Mouse (Mus musculus) ovary, adult 18-20 months (tissue): ENCODE results near the gene Unc79.

Source experiments
- DNase-seq: peaks from one replicate; pipeline ENCODE4 v3.0.0; 2022; ENCODE audit warnings: low spot score, mixed read lengths

The Unc79 gene

GRCm38 (mm10) chr12:103128914-103129313, 180.3 kb downstream of the Unc79 start:
- no peak for DNase-seq

GRCm38 (mm10) chr12:103129395-103130248, 181.0 kb downstream of the Unc79 start:
- no peak for DNase-seq

- DNase-seq = no peak
Observed at GRCm38 (mm10) chr12:103131419-103131818, 182.8 kb downstream of the Unc79 start.

DNA sequence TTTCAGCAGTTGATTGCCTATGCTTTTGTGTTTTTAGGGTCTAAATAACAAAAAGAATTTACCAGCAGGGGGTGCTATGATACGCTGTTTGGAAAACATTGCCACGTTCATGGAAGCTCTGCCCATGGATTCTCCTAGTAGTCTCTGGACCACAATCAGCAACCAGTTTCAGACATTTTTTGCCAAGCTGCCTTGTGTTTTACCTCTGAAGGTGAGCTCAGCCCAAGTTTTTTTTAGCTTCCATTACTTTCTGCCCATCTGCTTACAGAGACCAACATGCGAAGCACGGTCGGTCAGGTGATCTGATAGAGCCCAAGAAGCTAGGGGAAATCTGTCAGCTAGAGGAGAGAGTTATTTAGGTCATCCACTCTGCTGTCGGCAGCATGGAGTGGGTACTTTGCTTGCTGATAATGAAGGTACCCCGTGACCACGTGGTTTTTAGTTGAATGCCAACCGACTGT, 193.9 kb downstream of the Unc79 start:
- no peak for DNase-seq

DNA sequence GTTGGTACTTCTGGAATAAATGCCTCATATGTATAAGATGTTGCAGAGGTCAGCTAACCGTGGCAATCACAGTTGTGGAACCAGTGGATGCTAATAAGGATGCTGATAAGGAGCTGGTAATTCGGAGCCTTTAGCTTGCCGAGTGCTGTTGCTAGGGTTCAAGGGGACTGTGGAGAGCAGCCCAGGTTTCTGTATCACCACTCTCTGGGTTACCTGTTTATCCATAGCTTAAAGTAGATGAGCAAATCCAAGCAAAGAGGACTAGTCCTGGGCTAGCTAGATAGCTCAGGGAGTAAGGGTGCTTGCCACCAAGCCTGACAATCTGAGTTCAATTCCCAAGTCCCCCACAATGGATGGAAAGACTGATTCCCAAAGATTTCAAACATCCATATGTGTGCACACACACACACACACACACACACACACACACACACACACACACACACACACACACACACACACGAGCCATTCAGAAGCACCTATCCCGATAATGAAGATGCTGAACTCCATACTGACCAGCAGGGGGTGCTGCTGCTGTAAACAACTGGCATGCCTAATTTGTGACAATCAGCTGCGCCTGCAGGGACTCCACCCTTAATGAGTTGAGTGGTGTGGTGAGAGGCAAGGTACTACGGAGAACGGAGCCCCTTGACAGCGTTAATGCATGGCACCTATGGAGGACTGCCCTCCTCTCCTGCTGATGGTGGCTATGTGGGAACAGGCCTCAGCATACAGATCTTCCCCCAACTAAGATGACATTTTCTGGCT, 195.3 kb downstream of the Unc79 start:
- peak; percentile 17 for DNase-seq

DNA sequence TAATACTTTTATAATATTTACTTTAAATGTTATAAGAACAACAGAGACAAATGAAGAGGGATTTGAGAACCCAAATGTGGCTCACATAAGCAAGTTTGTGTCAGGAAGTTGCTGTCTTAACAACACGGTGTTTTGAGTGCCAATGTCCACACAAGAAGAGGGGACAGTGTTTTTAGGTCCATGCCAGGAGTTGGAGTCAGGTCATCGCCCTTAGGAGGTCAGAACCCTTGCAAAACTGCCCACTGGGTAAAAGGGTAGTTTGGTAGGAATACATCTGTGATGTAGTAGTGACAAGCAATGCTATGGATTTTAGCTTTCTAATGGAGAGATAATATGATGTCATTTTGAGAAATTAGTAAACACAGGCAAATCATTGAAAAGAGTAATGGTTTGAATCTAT, 201.6 kb downstream of the Unc79 start:
- no peak for DNase-seq

- DNase-seq = no peak
Observed at GRCm38 (mm10) chr12:103154927-103155326, 206.3 kb downstream of the Unc79 start.

DNA sequence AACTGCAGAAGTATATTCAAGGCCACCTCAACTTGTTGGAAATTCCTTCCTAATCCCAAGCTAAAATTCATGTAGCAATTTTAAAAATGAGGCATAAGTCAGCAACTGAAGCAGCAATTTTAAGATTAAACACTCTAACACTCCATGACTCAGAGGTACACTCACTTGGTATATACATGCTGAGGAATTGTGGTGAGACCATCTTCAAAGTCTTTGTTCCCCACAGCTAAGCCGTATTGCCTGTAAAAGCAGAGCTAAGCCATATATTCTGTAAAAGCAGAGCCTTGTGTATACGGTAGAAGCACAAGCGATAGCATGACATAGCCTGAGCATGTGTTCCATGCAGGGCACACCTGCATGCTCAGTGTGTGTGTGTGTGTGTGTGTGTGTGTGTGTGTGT, 206.7 kb downstream of the Unc79 start:
- no peak for DNase-seq

DNA sequence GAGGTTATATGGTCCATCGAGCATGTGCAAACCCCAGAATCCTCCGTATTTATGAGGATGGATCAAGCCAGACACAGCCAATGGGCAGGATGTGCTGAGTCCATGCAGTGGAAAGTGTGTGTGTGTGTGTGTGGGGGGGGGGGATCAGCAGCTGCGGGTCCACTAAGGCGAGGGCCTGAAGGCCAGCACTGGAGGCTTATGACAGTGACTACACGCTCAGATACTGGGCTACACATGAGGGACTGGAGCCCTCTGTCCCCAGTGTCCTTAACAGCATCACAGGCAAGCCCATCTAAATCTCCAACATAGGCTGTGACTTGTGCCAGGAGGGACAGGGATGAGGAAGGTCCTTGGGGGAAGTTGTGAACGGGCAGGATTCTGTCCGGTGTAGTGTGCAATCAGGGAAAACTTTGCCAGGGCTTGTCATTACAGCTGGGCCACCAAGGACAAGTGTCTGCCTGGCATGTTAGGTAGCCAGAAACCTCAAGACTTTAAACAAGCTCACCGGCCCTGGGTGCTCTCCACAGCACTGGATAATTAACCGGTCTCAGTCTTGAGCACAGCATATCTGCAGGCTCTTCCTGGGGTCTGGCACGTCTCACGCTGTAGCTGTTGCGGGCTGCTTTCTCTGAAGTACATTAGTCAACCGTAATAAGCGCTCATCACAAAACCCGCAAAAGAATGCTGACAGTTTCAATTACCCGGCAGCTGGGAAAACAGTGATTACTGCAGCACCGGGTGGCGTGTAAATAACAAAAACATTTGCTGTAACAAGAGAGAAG, 208.7 kb downstream of the Unc79 start:
- no peak for DNase-seq

GRCm38 (mm10) chr12:103159016-103159415, 210.4 kb downstream of the Unc79 start:
- no peak for DNase-seq

DNA sequence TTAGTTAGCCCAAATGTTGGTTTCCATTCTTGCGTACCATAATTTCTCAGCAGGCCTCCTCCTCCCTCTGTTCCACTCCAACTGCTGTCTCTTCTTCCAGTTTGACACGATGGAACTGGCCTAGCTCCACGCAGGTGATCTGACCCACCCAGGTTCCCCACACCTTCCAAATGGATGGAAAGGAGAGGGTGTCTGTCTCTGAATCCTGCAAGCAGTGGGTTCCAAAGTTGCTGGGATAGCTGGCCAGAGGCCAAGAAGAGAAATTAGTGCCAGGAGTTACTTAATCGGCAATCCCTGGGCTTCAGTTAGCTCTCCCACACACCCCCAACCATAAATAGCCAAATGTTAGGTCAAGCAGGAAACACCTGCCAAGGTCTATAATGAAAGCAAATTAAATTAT, 212.1 kb downstream of the Unc79 start:
- DNase-seq = no peak

GRCm38 (mm10) chr12:103163596-103163995, 214.9 kb downstream of the Unc79 start:
- DNase-seq = no peak

- DNase-seq = no peak
Observed at GRCm38 (mm10) chr12:103164101-103165030, 215.7 kb downstream of the Unc79 start.

- no peak for DNase-seq
Observed at GRCm38 (mm10) chr12:103168892-103169291, 220.2 kb downstream of the Unc79 start.

GRCm38 (mm10) chr12:103183057-103183456, 234.4 kb downstream of the Unc79 start:
- DNase-seq = no peak

GRCm38 (mm10) chr12:103187020-103187419, 238.4 kb downstream of the Unc79 start:
- no peak for DNase-seq

DNA sequence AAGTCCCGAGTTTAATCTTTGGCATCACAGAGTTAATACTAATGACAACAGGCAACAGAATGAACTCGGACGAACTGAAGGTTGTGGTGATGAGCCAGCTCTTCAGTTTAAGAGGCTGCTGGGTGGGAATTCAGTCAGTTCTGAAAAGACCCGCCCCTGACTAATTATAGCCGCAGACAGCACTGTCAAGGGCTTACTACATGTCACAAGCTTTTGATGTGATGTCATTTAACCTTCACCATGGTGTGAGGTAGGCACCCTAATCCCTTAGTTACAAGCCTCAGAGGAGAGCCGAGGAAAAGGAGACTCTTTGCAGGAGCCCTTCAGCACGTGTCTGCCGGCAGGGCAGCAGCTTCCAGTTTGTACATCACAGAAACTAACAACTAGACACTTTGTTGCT, 239.6 kb downstream of the Unc79 start:
- no peak for DNase-seq

- DNase-seq = no peak
Observed at GRCm38 (mm10) chr12:103189771-103190170, 241.1 kb downstream of the Unc79 start.

DNA sequence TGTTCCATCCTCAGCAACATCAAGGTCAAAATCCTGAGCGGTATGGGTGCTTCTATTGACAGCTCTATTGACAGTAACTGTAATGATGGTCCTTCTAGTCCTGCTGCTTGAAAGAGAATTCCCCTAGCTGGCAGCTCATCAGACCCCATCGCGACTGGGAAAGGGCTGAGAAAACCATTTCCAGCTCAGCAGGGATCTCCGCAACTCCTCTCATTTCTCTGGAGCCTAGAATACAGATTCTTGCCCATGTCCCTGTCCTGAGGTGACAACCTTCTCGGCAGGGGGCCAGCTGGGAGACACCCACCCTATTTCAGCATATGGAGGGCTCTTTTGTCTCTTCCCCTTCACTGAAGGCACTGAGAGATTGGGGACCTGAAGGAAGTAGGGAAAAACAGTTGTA, 244.3 kb downstream of the Unc79 start:
- no peak for DNase-seq

GRCm38 (mm10) chr12:103202592-103203544, 254.2 kb downstream of the Unc79 start:
- DNase-seq = no peak
